Mouse (Mus musculus) frontal cortex, postnatal 10 days (tissue): Measurements from ENCODE around the gene Olfr381.
"Not testable (repeated sequence)": the region's sequence is repeated elsewhere in the genome, so short reads cannot be mapped to it uniquely, and the experiment has no call there.

Source experiments
- DNase-seq, 2 experiments: peaks; one replicate each; pipeline ENCODE4 v3.0.0; 2022; ENCODE audit warnings: low spot score in 2 of 2, mixed read lengths in 1 of 2

Olfr381 gene

GRCm38 (mm10) chr11:73491503-73491902 lies at the start of gene Olfr381:
TSS of gene Olfr381 (minus strand) at chr11:73491603.
- no peak for DNase-seq

- not testable (repeated sequence) for DNase-seq
These were observed 37.6 kb upstream of the Olfr381 start for GRCm38 (mm10) chr11:73528971-73529370.

DNA sequence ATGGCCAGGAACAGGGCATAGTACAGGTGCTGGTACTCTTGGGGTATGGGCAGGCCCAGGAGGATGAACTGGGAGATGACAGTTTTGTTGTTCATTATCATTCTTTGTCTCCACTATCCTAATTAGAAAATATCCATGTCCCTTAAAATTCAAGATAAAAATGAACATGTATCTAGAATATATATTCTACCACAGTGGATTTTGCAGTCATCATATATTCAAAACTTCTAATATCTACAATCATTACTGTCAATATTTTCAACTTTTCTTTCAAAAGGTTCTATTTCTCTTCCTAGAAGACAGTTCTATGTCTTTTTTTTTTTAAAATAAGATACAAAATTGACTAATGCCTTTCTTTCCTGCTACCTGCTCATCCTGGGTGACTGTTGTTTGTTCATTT lies 25.7 kb upstream of the Olfr381 start, which contains the start of gene Olfr382:
TSS of gene Olfr382 (minus strand) at position 101 of the 400 bp plus-strand sequence.
- no peak for DNase-seq

- DNase-seq: no peak
These were observed 34.0 kb downstream of the Olfr381 start, which contains the start of gene Olfr380 for GRCm38 (mm10) chr11:73457408-73457807. TSS of gene Olfr380 (minus strand) at chr11:73457508.
